Mouse (Mus musculus) bone marrow, adult 2 months (tissue): Measurements from ENCODE around the gene Ssbp2.

ENCODE experiments used
- CTCF ChIP-seq: fragments of 200-500 bp; IDR thresholded peaks from 2 replicates; pipeline ENCODE4 v1.5.1; 2011; ENCODE audit warnings: low read length, control low read depth; ENCODE audit not compliant: control insufficient read depth, insufficient read depth
- POLR2A ChIP-seq: fragments of 200-500 bp; IDR thresholded peaks from 2 replicates; pipeline ENCODE4 v1.6.1; 2011; ENCODE audit warnings: low read depth, mild to moderate bottlenecking, control low read depth, low read length, borderline replicate concordance; ENCODE audit not compliant: control insufficient read depth

DNA sequence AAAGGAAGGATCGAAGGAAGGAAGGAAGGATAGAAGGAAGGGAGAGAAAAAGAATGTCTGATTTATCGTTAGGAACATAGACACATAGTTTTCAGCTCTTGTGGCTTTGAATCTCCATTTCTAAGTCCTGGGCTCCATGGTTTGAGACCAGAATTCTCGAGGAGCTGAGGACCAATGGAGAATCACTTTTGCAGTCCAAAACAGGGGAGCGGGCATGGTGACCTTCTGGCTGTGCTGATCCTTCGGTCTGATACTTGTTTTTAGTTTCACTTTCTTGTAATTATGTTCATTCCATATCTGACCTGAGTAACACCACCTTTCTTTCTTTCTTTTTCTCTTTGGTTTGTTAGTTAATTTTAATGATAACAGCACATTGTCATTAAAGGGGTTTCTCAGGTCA lies 29.2 kb upstream of the Ssbp2 start:
- no peak for TF ChIP-seq CTCF
- TF ChIP-seq POLR2A, result no peak
